Comparison of ENCODE assay signal across 11 mouse cellular contexts in the genomic region with DNA sequence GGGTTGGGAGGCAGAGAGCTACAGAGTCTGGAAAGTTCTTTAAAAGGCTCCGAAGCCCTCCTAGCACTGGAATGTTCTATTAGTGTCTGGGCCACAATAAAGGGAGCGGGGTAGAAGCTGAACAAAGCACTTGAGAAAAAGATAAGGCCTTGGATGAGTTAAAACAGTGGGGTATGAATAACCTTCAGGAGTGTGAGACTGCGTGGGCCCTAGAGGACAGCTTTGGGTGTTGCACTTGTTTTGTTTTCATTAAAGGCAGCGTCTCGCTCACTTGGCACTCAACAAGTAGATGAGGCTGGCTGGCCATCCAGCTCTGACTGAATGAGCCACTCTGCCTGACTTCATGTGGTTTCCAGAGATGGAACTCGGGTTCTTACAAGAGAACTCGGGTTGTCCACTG.
DNase-seq lines count a peak whose midpoint lies in the region; ATAC-seq lines count a peak whose summit lies in the region.
"Had no signal": no experiment of that assay in that cellular context is flagged by ENCODE, and none has a peak within 500 bp of the region (broad histone marks: within the 10 kb centered on the region; RNA-seq: fewer than 3 reads in every experiment).

No protein-coding gene starts in this region.

- H3K4me1 ChIP-seq in forebrain, embryonic 15.5 days = peaks cover 59% of the 10 kb centered on the region
- peaks cover 78% of the 10 kb centered on the region for H3K4me1 ChIP-seq in heart, embryonic 16.5 days (ENCODE audit: control insufficient read depth, insufficient read depth, low read length)
- H3K4me1 ChIP-seq in midbrain, embryonic 12.5 days = peaks cover 27% of the 10 kb centered on the region

- H3K9ac ChIP-seq in forebrain, embryonic 15.5 days (replicated peaks) = no peak overlapping the region
- peak overlapping the region; percentile 1; the same call in 1 of the 2 replicates for H3K9ac ChIP-seq in heart, embryonic 16.5 days (ENCODE audit: low read length)
- no peak overlapping the region for H3K9ac ChIP-seq in midbrain, embryonic 12.5 days (replicated peaks)
- H3K9ac ChIP-seq: limb, embryonic 13.5 days had no signal

- H3K4me3 ChIP-seq in forebrain, embryonic 15.5 days = no peak overlapping the region
- no peak overlapping the region for H3K4me3 ChIP-seq in heart, embryonic 16.5 days (ENCODE audit: low read length)
- no peak overlapping the region for H3K4me3 ChIP-seq in midbrain, embryonic 12.5 days
- H3K4me3 ChIP-seq: limb, embryonic 13.5 days had no signal

- H3K27me3 ChIP-seq in forebrain, embryonic 15.5 days = no peaks in the 10 kb centered on the region
- H3K27me3 ChIP-seq in heart, embryonic 16.5 days (ENCODE audit: control insufficient read depth, insufficient read depth, low read length) = no peaks in the 10 kb centered on the region
- H3K27me3 ChIP-seq in midbrain, embryonic 12.5 days = no peaks in the 10 kb centered on the region
- H3K27me3 ChIP-seq: CH12.LX; limb, embryonic 13.5 days had no signal

- DNase-seq in adipocyte (ENCODE audit: low spot score) = peak; percentile 61
- DNase-seq in gastrocnemius, postnatal 10 days = no peak
- DNase-seq in cerebellum, adult 18-20 months = no peak
- DNase-seq in natural killer cell, adult 2 months (ENCODE audit: low spot score in 2 of 2) = no peak
- DNase-seq: embryo, embryonic 11 days; kidney, postnatal 4 days had no signal

- peak overlapping the region; percentile 83 for H3K27ac ChIP-seq in forebrain, embryonic 15.5 days (replicated peaks)
- peak overlapping the region; percentile 97 for H3K27ac ChIP-seq in heart, embryonic 16.5 days (ENCODE audit: low read length)
- H3K27ac ChIP-seq in midbrain, embryonic 12.5 days (replicated peaks) = peak overlapping the region; percentile 54; the same call in 1 of the 2 replicates
- H3K27ac ChIP-seq: limb, embryonic 13.5 days had no signal

- no peaks in the 10 kb centered on the region for H3K36me3 ChIP-seq in forebrain, embryonic 15.5 days
- H3K36me3 ChIP-seq in heart, embryonic 16.5 days (ENCODE audit: control insufficient read depth, insufficient read depth) = no peaks in the 10 kb centered on the region
- no peaks in the 10 kb centered on the region for H3K36me3 ChIP-seq in midbrain, embryonic 12.5 days
- H3K36me3 ChIP-seq: limb, embryonic 13.5 days had no signal

- H3K4me2 ChIP-seq in forebrain, embryonic 15.5 days (replicated peaks) = no peak overlapping the region
- peak overlapping the region; percentile 34; the same call in 1 of the 2 replicates for H3K4me2 ChIP-seq in heart, embryonic 16.5 days (ENCODE audit: low read depth, low read length)
- no peak overlapping the region for H3K4me2 ChIP-seq in midbrain, embryonic 12.5 days (replicated peaks)
- H3K4me2 ChIP-seq: limb, embryonic 13.5 days had no signal

- no peak for ATAC-seq in forebrain, embryonic 15.5 days (replicated peaks)
- peak; percentile 70 for ATAC-seq in heart, embryonic 16.5 days (replicated peaks; ENCODE audit: extremely low read depth, insufficient read depth, low FRiP score)
- no peak for ATAC-seq in midbrain, embryonic 12.5 days (ENCODE audit: low FRiP score, low read depth)

- no peaks in the 10 kb centered on the region for H3K9me3 ChIP-seq in forebrain, embryonic 15.5 days
- no peaks in the 10 kb centered on the region for H3K9me3 ChIP-seq in heart, embryonic 16.5 days (replicated peaks; ENCODE audit: control insufficient read depth, low read length)
- H3K9me3 ChIP-seq in midbrain, embryonic 12.5 days = no peaks in the 10 kb centered on the region
- H3K9me3 ChIP-seq: limb, embryonic 13.5 days had no signal

- 76% methylated on average over 7 of the region's 7 CpGs for WGBS in forebrain, embryonic 15.5 days
- 41% methylated on average over 7 of the region's 7 CpGs for WGBS in heart, embryonic 16.5 days
- 96% methylated on average over 7 of the region's 7 CpGs for WGBS in midbrain, embryonic 12.5 days
